8 mouse cellular contexts compared by ENCODE assay signal in genomic region chrX:162902040-162902734, GRCm38 (mm10). TPM values are rescaled to one million over a fixed set of nuclear protein-coding genes. Genes with fewer than 3 reads are reported as not detected.
DNase-seq lines count a peak whose midpoint lies in the region; ATAC-seq and TF ChIP-seq lines count a peak whose summit lies in the region.

No protein-coding gene starts in this region.

- no peaks in the 10 kb centered on the region for H3K36me3 ChIP-seq in heart, embryonic 14.5 days (ENCODE audit: control insufficient read depth, insufficient read depth, low read length)
- no peaks in the 10 kb centered on the region for H3K36me3 ChIP-seq in kidney, postnatal 0 days (ENCODE audit: insufficient read depth, low read length)
- no peaks in the 10 kb centered on the region for H3K36me3 ChIP-seq in liver, embryonic 12.5 days
- no peaks in the 10 kb centered on the region for H3K36me3 ChIP-seq in myocyte (ENCODE audit: control insufficient read depth, insufficient read depth)
- no peaks in the 10 kb centered on the region for H3K36me3 ChIP-seq in splenic B cell, adult 2 months (ENCODE audit: control insufficient read depth, insufficient read depth, low read length, poor library complexity, severe bottlenecking)

- H3K27me3 ChIP-seq in heart, embryonic 14.5 days (ENCODE audit: control insufficient read depth, insufficient read depth, low read length) = no peaks in the 10 kb centered on the region
- no peaks in the 10 kb centered on the region for H3K27me3 ChIP-seq in kidney, postnatal 0 days (ENCODE audit: insufficient read depth, low read length)
- H3K27me3 ChIP-seq in liver, embryonic 12.5 days (replicated peaks) = no peaks in the 10 kb centered on the region; the same call in 1 of the 2 replicates
- H3K27me3 ChIP-seq in myocyte (ENCODE audit: control insufficient read depth, insufficient read depth, insufficient read length) = no peaks in the 10 kb centered on the region
- no peaks in the 10 kb centered on the region for H3K27me3 ChIP-seq in splenic B cell, adult 2 months (ENCODE audit: control insufficient read depth, insufficient read depth, low read length, poor library complexity, severe bottlenecking)

- peak; percentile 64 for ATAC-seq in heart, embryonic 14.5 days (ENCODE audit: insufficient number of reproducible peaks, insufficient read depth, low FRiP score, low read depth)
- ATAC-seq in kidney, postnatal 0 days (replicated peaks; ENCODE audit: low FRiP score, low read depth) = peak; percentile 81
- ATAC-seq in liver, embryonic 12.5 days = peak; percentile 83

- no peaks in the 10 kb centered on the region for H3K4me1 ChIP-seq in bone marrow, adult 2 months (ENCODE audit: control insufficient read depth, insufficient read depth, low read length)
- no peaks in the 10 kb centered on the region for H3K4me1 ChIP-seq in embryonic fibroblast, embryonic 13.5 days (ENCODE audit: control insufficient read depth, insufficient read depth, low read length)
- no peaks in the 10 kb centered on the region for H3K4me1 ChIP-seq in heart, embryonic 14.5 days (ENCODE audit: control insufficient read depth in 2 of 2, insufficient read depth in 2 of 2, low read length in 2 of 2)
- H3K4me1 ChIP-seq in kidney, postnatal 0 days (replicated peaks; ENCODE audit: insufficient read depth, low read length) = no peaks in the 10 kb centered on the region
- H3K4me1 ChIP-seq in liver, embryonic 12.5 days = peaks cover 12% of the 10 kb centered on the region; the same call in 1 of the 2 replicates

- no peak for TF ChIP-seq CTCF in bone marrow, adult 2 months (IDR thresholded peaks at IDR 0.05; ENCODE audit: control insufficient read depth, insufficient read depth, low read length)
- no peak for TF ChIP-seq CTCF in embryonic fibroblast, embryonic 13.5 days (IDR thresholded peaks at IDR 0.05; ENCODE audit: borderline replicate concordance, insufficient read depth, low read length)
- 0 out of 2 replicates have a peak, but pooled peaks have one; percentile 3 for TF ChIP-seq CTCF in kidney, postnatal 0 days (IDR thresholded peaks at IDR 0.05; ENCODE audit: low read depth)

- no peak for TF ChIP-seq POLR2A in bone marrow, adult 2 months (IDR thresholded peaks at IDR 0.05; ENCODE audit: borderline replicate concordance, control insufficient read depth, low read depth, low read length)
- TF ChIP-seq POLR2A in embryonic fibroblast, embryonic 13.5 days (IDR thresholded peaks at IDR 0.05; ENCODE audit: low read depth, low read length) = no peak
- TF ChIP-seq POLR2A in myocyte (IDR thresholded peaks at IDR 0.05; ENCODE audit: insufficient read length, low read depth) = no peak

- peak overlapping the region; percentile 94 for H3K27ac ChIP-seq in bone marrow, adult 2 months (ENCODE audit: control insufficient read depth, insufficient read depth, low read depth, low read length, poor library complexity)
- H3K27ac ChIP-seq in embryonic fibroblast, embryonic 13.5 days (ENCODE audit: insufficient read depth, low read length) = peak overlapping the region; percentile 65
- peak overlapping the region; percentile 61 to 85 for H3K27ac ChIP-seq in heart, embryonic 14.5 days (replicated peaks in 1 of 2; ENCODE audit: control insufficient read depth in 1 of 2, insufficient read depth in 1 of 2, low read depth in 2 of 2, low read length in 2 of 2)
- H3K27ac ChIP-seq in kidney, postnatal 0 days = peak overlapping the region; percentile 81
- H3K27ac ChIP-seq in liver, embryonic 12.5 days = peak overlapping the region; percentile 78

- peak overlapping the region; percentile 65 for H3K4me2 ChIP-seq in heart, embryonic 14.5 days (ENCODE audit: low read length)
- peak overlapping the region; percentile 62 for H3K4me2 ChIP-seq in kidney, postnatal 0 days (ENCODE audit: low read length)
- peak overlapping the region; percentile 81 for H3K4me2 ChIP-seq in liver, embryonic 12.5 days
- peak overlapping the region; percentile 73 for H3K4me2 ChIP-seq in myocyte (ENCODE audit: low read depth)

- H3K4me3 ChIP-seq in bone marrow, adult 2 months (replicated peaks; ENCODE audit: control insufficient read depth, low read depth, low read length) = peak overlapping the region; percentile 64
- peak overlapping the region; percentile 64 for H3K4me3 ChIP-seq in embryonic fibroblast, embryonic 13.5 days (ENCODE audit: insufficient read depth, low read length)
- H3K4me3 ChIP-seq in heart, embryonic 14.5 days (ENCODE audit: control insufficient read depth in 1 of 2, insufficient read depth in 1 of 2, low read depth in 1 of 2, low read length in 2 of 2) = peak overlapping the region; percentile 64 to 86
- peak overlapping the region; percentile 59 for H3K4me3 ChIP-seq in kidney, postnatal 0 days (replicated peaks; ENCODE audit: low read depth, low read length)
- H3K4me3 ChIP-seq in liver, embryonic 12.5 days = peak overlapping the region; percentile 62
- peak overlapping the region; percentile 46 for H3K4me3 ChIP-seq in myocyte

- H3K9me3 ChIP-seq in heart, embryonic 14.5 days (ENCODE audit: control insufficient read depth, low read length) = no peaks in the 10 kb centered on the region
- no peaks in the 10 kb centered on the region for H3K9me3 ChIP-seq in kidney, postnatal 0 days (replicated peaks; ENCODE audit: low read length)
- no peaks in the 10 kb centered on the region for H3K9me3 ChIP-seq in liver, embryonic 12.5 days (replicated peaks)

- no peaks in the 10 kb centered on the region for H3K79me2 ChIP-seq in myocyte (ENCODE audit: control insufficient read depth, insufficient read depth)

- H3ac ChIP-seq in myocyte (ENCODE audit: control insufficient read depth, insufficient read length) = peak overlapping the region; percentile 14

- DNase-seq in CD4-positive helper T cell, adult 2 months (ENCODE audit: low read depth, low spot score) = peak; percentile 87
- peak; percentile 37 for DNase-seq in kidney, postnatal 0 days (ENCODE audit: low spot score)
- DNase-seq in splenic B cell, adult 2 months (ENCODE audit: low read depth, low spot score) = peak; percentile 88

- WGBS in bone marrow, adult 2 months = 16% methylated on average over 29 of the region's 29 CpGs
- 22% methylated on average over 29 of the region's 29 CpGs for WGBS in heart, embryonic 14.5 days
- 29% methylated on average over 29 of the region's 29 CpGs for WGBS in kidney, postnatal 0 days
- WGBS in liver, embryonic 12.5 days (ENCODE audit: insufficient replicate concordance) = 15% methylated on average over 29 of the region's 29 CpGs

- H3K9ac ChIP-seq in heart, embryonic 14.5 days (ENCODE audit: low read length) = peak overlapping the region; percentile 75
- H3K9ac ChIP-seq in kidney, postnatal 0 days (ENCODE audit: low read depth, low read length) = peak overlapping the region; percentile 69
- H3K9ac ChIP-seq in liver, embryonic 12.5 days = peak overlapping the region; percentile 70

TF ChIP-seq in myocyte, 11 proteins besides CTCF, POLR2A, EP300 and RAD21:
- TF ChIP-seq TCF12 (IDR thresholded peaks at IDR 0.05; ENCODE audit: insufficient read depth, poor library complexity, severe bottlenecking) = no peak
- TF ChIP-seq SRF (IDR thresholded peaks at IDR 0.05; ENCODE audit: control insufficient read depth, insufficient read length, low read depth) = no peak
- no peak for TF ChIP-seq E2F4 (IDR thresholded peaks at IDR 0.05; ENCODE audit: insufficient read depth)
- no peak for TF ChIP-seq TCF3 (IDR thresholded peaks at IDR 0.05; ENCODE audit: insufficient read length, low read depth)
- TF ChIP-seq USF1 (IDR thresholded peaks at IDR 0.05; ENCODE audit: low read depth) = no peak
- TF ChIP-seq MYOG (IDR thresholded peaks at IDR 0.05; ENCODE audit: control insufficient read depth in 1 of 3, insufficient read depth in 1 of 3, insufficient read length in 2 of 3, low read depth in 2 of 3) = no peak
- TF ChIP-seq MAX (IDR thresholded peaks at IDR 0.05; ENCODE audit: low read depth) = no peak
- TF ChIP-seq POLR2AphosphoS2 (IDR thresholded peaks at IDR 0.05; ENCODE audit: insufficient read length, low read depth) = no peak
- TF ChIP-seq REST (IDR thresholded peaks at IDR 0.05; ENCODE audit: insufficient read depth, insufficient read length) = no peak
- TF ChIP-seq CEBPB (IDR thresholded peaks at IDR 0.05; ENCODE audit: insufficient read depth, poor library complexity, severe bottlenecking) = no peak
- TF ChIP-seq MYOD1 (IDR thresholded peaks at IDR 0.05; ENCODE audit: control insufficient read depth in 1 of 3, insufficient read length in 2 of 3, low read depth in 2 of 3) = no peak

RNA-seq across cellular contexts. Expression of gene Ctps2, which starts 1.1 kb away (rescaled TPM):
- polyA plus RNA-seq in bone marrow, adult 2 months (2011; ENCODE audit: insufficient read depth, insufficient read length, low replicate concordance, missing spikeins) = 19.8 and 30.5 TPM in 2 replicates
- polyA plus RNA-seq in embryonic fibroblast, embryonic 13.5 days (2011; ENCODE audit: insufficient read length, low read depth, missing spikeins) = 56.5 and 61.1 TPM in 2 replicates
- polyA plus RNA-seq in heart, embryonic 14.5 days (2014; fragmentation: Nextera tagmentation; extraction: Ambion mirVana) = 58.3 and 68.3 TPM in 2 replicates
- polyA plus RNA-seq in kidney, postnatal 0 days (2015; fragmentation: Nextera tagmentation; extraction: Ambion mirVana) = 83.8 and 90.5 TPM in 2 replicates
- 47.0 and 54.7 TPM in 2 replicates for polyA plus RNA-seq in liver, embryonic 12.5 days (2016; fragmentation: Nextera tagmentation; extraction: Ambion mirVana)
- 18.9 TPM for polyA plus RNA-seq in myocyte (2012; fragmentation: generic; extraction: Trizol)

RNA-seq across cellular contexts. Expression of gene Syap1, which starts 13.9 kb away (rescaled TPM):
- polyA plus RNA-seq in bone marrow, adult 2 months (2011; ENCODE audit: insufficient read depth, insufficient read length, low replicate concordance, missing spikeins) = 8.4 and 15.9 TPM in 2 replicates
- polyA plus RNA-seq in embryonic fibroblast, embryonic 13.5 days (2011; ENCODE audit: insufficient read length, low read depth, missing spikeins) = 64.5 and 67.1 TPM in 2 replicates
- polyA plus RNA-seq in heart, embryonic 14.5 days (2014; fragmentation: Nextera tagmentation; extraction: Ambion mirVana) = 25.8 and 31.8 TPM in 2 replicates
- 58.7 and 62.3 TPM in 2 replicates for polyA plus RNA-seq in kidney, postnatal 0 days (2015; fragmentation: Nextera tagmentation; extraction: Ambion mirVana)
- 18.4 and 19.0 TPM in 2 replicates for polyA plus RNA-seq in liver, embryonic 12.5 days (2016; fragmentation: Nextera tagmentation; extraction: Ambion mirVana)
- 25.6 TPM for polyA plus RNA-seq in myocyte (2012; fragmentation: generic; extraction: Trizol)

Comparison
In these comparisons a context has a peak if more than half of its experiments do, and no peak if none do; other contexts are left out.
1. Peak in every context shown above with its lines: DNase-seq, ATAC-seq, H3K4me3 ChIP-seq and H3K27ac ChIP-seq.
2. DNase-seq: peak in every context shown above with its lines; median percentile 88 in splenic B cell, adult 2 months; 87 in CD4-positive helper T cell, adult 2 months; 37 in kidney, postnatal 0 days.